Mouse (Mus musculus): ENCODE results near the gene Zfp704.

The Zfp704 gene

GRCm38 (mm10) chr3:9518936-9519335, 90.9 kb downstream of the Zfp704 start:
- in situ Hi-C loops (cut with MboI, MseI): no loop called here

GRCm38 (mm10) chr3:9516119-9516855, 93.6 kb downstream of the Zfp704 start:
- in situ Hi-C loops (cut with MboI, MseI): no loop called here

- in situ Hi-C loops (cut with MboI, MseI): no loop called here
Observed at GRCm38 (mm10) chr3:9515527-9515926, 94.4 kb downstream of the Zfp704 start.

- in situ Hi-C loops (cut with MboI, MseI): no loop called here
Observed at GRCm38 (mm10) chr3:9513703-9514110, 96.2 kb downstream of the Zfp704 start.

- in situ Hi-C loops (cut with MboI, MseI): no loop called here
Observed at GRCm38 (mm10) chr3:9512199-9512598, 97.7 kb downstream of the Zfp704 start.

GRCm38 (mm10) chr3:9505692-9506211, 104.1 kb downstream of the Zfp704 start:
- in situ Hi-C loops (cut with MboI, MseI): no loop called here

- in situ Hi-C loops (cut with MboI, MseI): no loop called here
Observed at GRCm38 (mm10) chr3:9504371-9504770, 105.5 kb downstream of the Zfp704 start.

- in situ Hi-C loops (cut with MboI, MseI): no loop called here
Observed at GRCm38 (mm10) chr3:9500725-9501124, 109.2 kb downstream of the Zfp704 start.

- in situ Hi-C loops (cut with MboI, MseI): no loop called here
Observed at GRCm38 (mm10) chr3:9499994-9500553, 109.8 kb downstream of the Zfp704 start.

- in situ Hi-C loops (cut with MboI, MseI): no loop called here
Observed at GRCm38 (mm10) chr3:9499489-9499888, 110.4 kb downstream of the Zfp704 start.

- in situ Hi-C loops (cut with MboI, MseI): no loop called here
Observed at GRCm38 (mm10) chr3:9497260-9497659, 112.6 kb downstream of the Zfp704 start.

- in situ Hi-C loops (cut with MboI, MseI): no loop called here
Observed at GRCm38 (mm10) chr3:9491766-9492283, 118.1 kb downstream of the Zfp704 start.

- in situ Hi-C loops (cut with MboI, MseI): loop anchor here (10.0 kb wide), 1 partner anchor 63 kb away; no protein-coding TSS in a partner anchor
Observed at GRCm38 (mm10) chr3:9487644-9488043, 122.2 kb downstream of the Zfp704 start.

- in situ Hi-C loops (cut with MboI, MseI): loop anchor here (10.0 kb wide), 1 partner anchor 61 kb away; no protein-coding TSS in a partner anchor
Observed at GRCm38 (mm10) chr3:9485506-9485905, 124.4 kb downstream of the Zfp704 start.

- in situ Hi-C loops (cut with MboI, MseI): loop anchor here (10.0 kb wide), 1 partner anchor 57 kb away; no protein-coding TSS in a partner anchor
Observed at GRCm38 (mm10) chr3:9481956-9482355, 127.9 kb downstream of the Zfp704 start.

GRCm38 (mm10) chr3:9481358-9481757, 128.5 kb downstream of the Zfp704 start:
- in situ Hi-C loops (cut with MboI, MseI): loop anchor here (10.0 kb wide), 1 partner anchor 57 kb away; no protein-coding TSS in a partner anchor

GRCm38 (mm10) chr3:9480936-9481335, 128.9 kb downstream of the Zfp704 start:
- in situ Hi-C loops (cut with MboI, MseI): loop anchor here (10.0 kb wide), 1 partner anchor 56 kb away; no protein-coding TSS in a partner anchor

GRCm38 (mm10) chr3:9477386-9477785, 132.5 kb downstream of the Zfp704 start:
- in situ Hi-C loops (cut with MboI, MseI): loop anchor here (10.0 kb wide), 1 partner anchor 307 kb away; no protein-coding TSS in a partner anchor

- in situ Hi-C loops (cut with MboI, MseI): loop anchor here (10.0 kb wide), 1 partner anchor 308 kb away; no protein-coding TSS in a partner anchor
Observed at GRCm38 (mm10) chr3:9476336-9476735, 133.5 kb downstream of the Zfp704 start.

GRCm38 (mm10) chr3:9475501-9475900, 134.4 kb downstream of the Zfp704 start:
- in situ Hi-C loops (cut with MboI, MseI): loop anchor here (10.0 kb wide), 1 partner anchor 309 kb away; no protein-coding TSS in a partner anchor

- in situ Hi-C loops (cut with MboI, MseI): loop anchor here (10.0 kb wide), 1 partner anchor 310 kb away; no protein-coding TSS in a partner anchor
Observed at GRCm38 (mm10) chr3:9474331-9474730, 135.6 kb downstream of the Zfp704 start.

- in situ Hi-C loops (cut with MboI, MseI): loop anchor here (5.0 kb wide), 1 partner anchor 69 kb away; no protein-coding TSS in a partner anchor
Observed at GRCm38 (mm10) chr3:9466287-9466686, 143.6 kb downstream of the Zfp704 start.

Measured in T-helper 2 cell (primary cell).